ENCODE assay signal across 8 mouse cellular contexts in genomic region chr16:50431011-50431981, GRCm38 (mm10). TPM values are rescaled to one million over a fixed set of nuclear protein-coding genes. Genes with fewer than 3 reads are reported as not detected.
DNase-seq lines count a peak whose midpoint lies in the region; ATAC-seq and TF ChIP-seq lines count a peak whose summit lies in the region.

No protein-coding gene starts in this region.

- 1% methylated on average over 63 of the region's 72 CpGs for WGBS in limb, embryonic 11.5 days
- WGBS in midbrain, embryonic 11.5 days = under 1% methylated on average over 59 of the region's 72 CpGs
- under 1% methylated on average over 72 of the region's 72 CpGs for WGBS in small intestine, adult 2 months

- peak overlapping the region; percentile 100 for H3K4me2 ChIP-seq in limb, embryonic 11.5 days (ENCODE audit: low read depth, severe bottlenecking)
- peak overlapping the region; percentile 100 for H3K4me2 ChIP-seq in midbrain, embryonic 11.5 days

- TF ChIP-seq POLR2A in small intestine, adult 2 months (IDR thresholded peaks at IDR 0.05; ENCODE audit: low read depth, low read length) = no peak

- H3K4me1 ChIP-seq in erythroblast, embryonic 14.5 days (ENCODE audit: control insufficient read depth) = peaks cover 29% of the 10 kb centered on the region
- no peaks in the 10 kb centered on the region for H3K4me1 ChIP-seq in limb, embryonic 11.5 days (ENCODE audit: control insufficient read depth, insufficient read depth, low read length)
- H3K4me1 ChIP-seq in midbrain, embryonic 11.5 days (ENCODE audit: control insufficient read depth, insufficient read depth, low read length) = peaks cover 4% of the 10 kb centered on the region; the same call in 1 of the 2 replicates
- peaks cover 4% of the 10 kb centered on the region; the same call in 1 of the 2 replicates for H3K4me1 ChIP-seq in small intestine, adult 2 months (ENCODE audit: control insufficient read depth, insufficient read depth, insufficient read length, low read length)

- peak overlapping the region; percentile 85 for H3K4me3 ChIP-seq in erythroblast, embryonic 14.5 days (replicated peaks)
- peak overlapping the region; percentile 93 for H3K4me3 ChIP-seq in limb, embryonic 11.5 days (ENCODE audit: low read depth, low read length)
- H3K4me3 ChIP-seq in midbrain, embryonic 11.5 days (ENCODE audit: low read depth, low read length) = peak overlapping the region; percentile 87
- peak overlapping the region; percentile 74 for H3K4me3 ChIP-seq in small intestine, adult 2 months (ENCODE audit: low read depth, low read length)

- no peak for TF ChIP-seq CTCF in small intestine, adult 2 months (IDR thresholded peaks at IDR 0.05; ENCODE audit: extremely low read depth, insufficient read length, insufficient replicate concordance, low read depth, low read length)

- H3K27me3 ChIP-seq in erythroblast, embryonic 14.5 days (ENCODE audit: control insufficient read depth) = peaks cover 11% of the 10 kb centered on the region
- no peaks in the 10 kb centered on the region for H3K27me3 ChIP-seq in limb, embryonic 11.5 days (ENCODE audit: control insufficient read depth, insufficient read depth, low read length)
- no peaks in the 10 kb centered on the region for H3K27me3 ChIP-seq in midbrain, embryonic 11.5 days (ENCODE audit: control insufficient read depth, insufficient read depth, low read length)
- H3K27me3 ChIP-seq in small intestine, adult 2 months (ENCODE audit: control insufficient read depth, insufficient read depth, low read length) = no peaks in the 10 kb centered on the region

- H3K9me3 ChIP-seq in erythroblast, embryonic 14.5 days (ENCODE audit: control insufficient read depth, low read length) = no peaks in the 10 kb centered on the region
- no peaks in the 10 kb centered on the region for H3K9me3 ChIP-seq in limb, embryonic 11.5 days (ENCODE audit: control insufficient read depth, low read length)
- H3K9me3 ChIP-seq in midbrain, embryonic 11.5 days (ENCODE audit: control insufficient read depth, low read length) = no peaks in the 10 kb centered on the region

- H3K27ac ChIP-seq in limb, embryonic 11.5 days (replicated peaks; ENCODE audit: low read depth, low read length) = peak overlapping the region; percentile 98
- peak overlapping the region; percentile 89 for H3K27ac ChIP-seq in midbrain, embryonic 11.5 days (ENCODE audit: low read depth, low read length)
- H3K27ac ChIP-seq in small intestine, adult 2 months (ENCODE audit: insufficient read depth, low read depth, low read length) = peak overlapping the region; percentile 65; the same call in 1 of the 2 replicates

- intact Hi-C loops in gastrocnemius, postnatal 14 days (cut with DNase I; ENCODE audit: low total_unique reads) = loop anchor here (10.0 kb wide), 1 partner anchor 94 kb away; no protein-coding TSS in a partner anchor

- no peak for ATAC-seq in erythroblast, adult 5-6 weeks (replicated peaks; ENCODE audit: low FRiP score, poor library complexity, severe bottlenecking)
- ATAC-seq in inflammation-experienced regulatory T-cells, adult 6 months = peak; percentile 15
- ATAC-seq in limb, embryonic 11.5 days (ENCODE audit: insufficient number of reproducible peaks, low FRiP score, low TSS enrichment, low read depth) = peak; percentile 61
- peak; percentile 71 for ATAC-seq in midbrain, embryonic 11.5 days (ENCODE audit: low FRiP score)

- no peaks in the 10 kb centered on the region for H3K36me3 ChIP-seq in erythroblast, embryonic 14.5 days (ENCODE audit: control insufficient read depth)
- H3K36me3 ChIP-seq in limb, embryonic 11.5 days (ENCODE audit: control insufficient read depth, insufficient read depth, low read length) = no peaks in the 10 kb centered on the region
- no peaks in the 10 kb centered on the region for H3K36me3 ChIP-seq in midbrain, embryonic 11.5 days (ENCODE audit: control insufficient read depth, insufficient read depth, low read length)
- H3K36me3 ChIP-seq in small intestine, adult 2 months (ENCODE audit: control insufficient read depth, insufficient read depth, low read length) = no peaks in the 10 kb centered on the region

- DNase-seq in cerebellum, postnatal 36 days = peak; percentile 47 to 51
- DNase-seq in gastrocnemius, postnatal 14 days = peak; percentile 42
- DNase-seq in limb, embryonic 11.5 days (ENCODE audit: low spot score) = peak; percentile 74
- DNase-seq in midbrain, embryonic 11.5 days (ENCODE audit: low spot score, missing footprints) = peak; percentile 96

- peak overlapping the region; percentile 95 for H3K9ac ChIP-seq in limb, embryonic 11.5 days (ENCODE audit: low read length)
- H3K9ac ChIP-seq in midbrain, embryonic 11.5 days (ENCODE audit: low read length) = peak overlapping the region; percentile 90

RNA-seq across cellular contexts. Expression of gene Bbx, which starts 0.9 kb away (rescaled TPM):
- 0.03 and 0.05 TPM in 2 replicates for polyA plus RNA-seq in erythroblast, embryonic 14.5 days (2012)
- 4.6 and 5.2 TPM in 2 replicates for total RNA-seq in erythroblast, adult 5-6 weeks (2015; ENCODE audit: low replicate concordance)
- 5.3 and 6.1 TPM in 2 replicates for total RNA-seq in erythroblast, adult 5-6 weeks (2017; ENCODE audit: low replicate concordance)
- total RNA-seq in gastrocnemius, postnatal 14 days (2021) = 1 to 10 TPM; 8.4 to 8.5 TPM
- 10 to 100 TPM; 35.6 to 55.1 (median 54.8) TPM for polyA plus RNA-seq in inflammation-experienced regulatory T-cells, adult 6 months (2017; shearing (Covaris generic))
- polyA plus RNA-seq in limb, embryonic 11.5 days (2014; fragmentation: Nextera tagmentation; extraction: Ambion mirVana) = 37.5 and 40.8 TPM in 2 replicates
- polyA plus RNA-seq in midbrain, embryonic 11.5 days (2014; fragmentation: Nextera tagmentation; extraction: Ambion mirVana) = 23.8 and 30.1 TPM in 2 replicates
- 0.67 and 1.7 TPM in 2 replicates for polyA plus RNA-seq in small intestine, adult 2 months (2012; rRNA removed)

Comparison
In these comparisons a context has a peak if more than half of its experiments do, and no peak if none do; other contexts are left out.
1. DNase-seq: peak in every context shown above with its lines; median percentile 96 in midbrain, embryonic 11.5 days; 74 in limb, embryonic 11.5 days; 49 in cerebellum, postnatal 36 days; 42 in gastrocnemius, postnatal 14 days.